Mouse (Mus musculus): ENCODE measurements around the gene Mup19. TPM values are rescaled to one million over a fixed set of nuclear protein-coding genes. Genes with fewer than 3 reads are reported as not detected.
"Not testable (repeated sequence)": the region's sequence is repeated elsewhere in the genome, so short reads cannot be mapped to it uniquely, and the experiment has no call there.

Mup19 gene
- not detected in 2 replicates for polyA plus RNA-seq (2015; fragmentation: Nextera tagmentation; extraction: Ambion mirVana)

GRCm38 (mm10) chr4:61782169-61782568 lies at the start of gene Mup19:
TSS of gene Mup19 (minus strand) at chr4:61782269.
- H3K4me3 ChIP-seq (replicated peaks); ATAC-seq (ENCODE audit: low FRiP score); H3K27ac ChIP-seq (replicated peaks); H3K9ac ChIP-seq (replicated peaks); H3K36me3 ChIP-seq; H3K9me3 ChIP-seq (replicated peaks); H3K4me2 ChIP-seq; H3K4me1 ChIP-seq; H3K27me3 ChIP-seq (replicated peaks): not testable (repeated sequence)
- 84% methylated on average over 1 of the region's 5 CpGs for WGBS

GRCm38 (mm10) chr4:61829211-61829610 lies 47.1 kb upstream of the Mup19 start:
- H3K36me3 ChIP-seq: no peaks in the 10 kb centered on the region
- H3K9me3 ChIP-seq (replicated peaks): 0 out of 2 replicates have a peak, but pooled peaks cover 6% of the 10 kb centered on the region
- 79% methylated on average over 4 of the region's 4 CpGs for WGBS
- no peak overlapping the region for H3K27ac ChIP-seq (replicated peaks)
- H3K4me2 ChIP-seq: no peak overlapping the region
- no peaks in the 10 kb centered on the region for H3K27me3 ChIP-seq (replicated peaks)
- no peak overlapping the region for H3K9ac ChIP-seq (replicated peaks)
- no peak overlapping the region for H3K4me3 ChIP-seq (replicated peaks)
- no peaks in the 10 kb centered on the region for H3K4me1 ChIP-seq
- ATAC-seq (ENCODE audit: low FRiP score): no peak

- Histone ChIP-seq H3K27me3 (replicated peaks) (no peaks in the 10 kb centered on the region), H3K4me1 (no peaks in the 10 kb centered on the region), H3K4me2 (no peak overlapping the region), H3K27ac (replicated peaks) (no peak overlapping the region), H3K9ac (replicated peaks) (no peak overlapping the region), H3K4me3 (replicated peaks) (no peak overlapping the region), H3K9me3 (replicated peaks) (no peaks in the 10 kb centered on the region), H3K36me3 (no peaks in the 10 kb centered on the region)
- peak; percentile 41; the same call in 1 of the 2 replicates for ATAC-seq (ENCODE audit: low FRiP score)
- WGBS: 92% methylated on average over 15 of the region's 15 CpGs
These were observed 41.1 kb upstream of the Mup19 start for GRCm38 (mm10) chr4:61823185-61823584.

GRCm38 (mm10) chr4:61822541-61822940 lies 40.5 kb upstream of the Mup19 start:
- H3K4me3 ChIP-seq (replicated peaks); H3K4me2 ChIP-seq; H3K9ac ChIP-seq (replicated peaks); H3K27me3 ChIP-seq (replicated peaks); H3K9me3 ChIP-seq (replicated peaks); ATAC-seq (ENCODE audit: low FRiP score); H3K36me3 ChIP-seq; H3K27ac ChIP-seq (replicated peaks); H3K4me1 ChIP-seq: not testable (repeated sequence)
- 80% methylated on average over 9 of the region's 9 CpGs for WGBS

GRCm38 (mm10) chr4:61815602-61816001 lies 33.5 kb upstream of the Mup19 start:
- H3K9ac ChIP-seq (replicated peaks): no peak overlapping the region
- WGBS: 84% methylated on average over 2 of the region's 2 CpGs
- no peak for ATAC-seq (ENCODE audit: low FRiP score)

GRCm38 (mm10) chr4:61813435-61813834 lies 31.4 kb upstream of the Mup19 start:
- Histone ChIP-seq H3K27ac (replicated peaks) (no peak overlapping the region), H3K9ac (replicated peaks) (no peak overlapping the region), H3K9me3 (replicated peaks) (no peaks in the 10 kb centered on the region), H3K27me3 (replicated peaks) (no peaks in the 10 kb centered on the region), H3K4me2 (no peak overlapping the region), H3K4me1 (no peaks in the 10 kb centered on the region), H3K36me3 (no peaks in the 10 kb centered on the region), H3K4me3 (replicated peaks) (no peak overlapping the region)
- no peak for ATAC-seq (ENCODE audit: low FRiP score)

More at GRCm38 (mm10) chr4:61815602-61816001, 33.5 kb upstream of the Mup19 start:
- no peak overlapping the region for H3K4me2 ChIP-seq
- no peak overlapping the region for H3K27ac ChIP-seq (replicated peaks)
- no peaks in the 10 kb centered on the region for H3K4me1 ChIP-seq
- H3K36me3 ChIP-seq: no peaks in the 10 kb centered on the region
- no peaks in the 10 kb centered on the region for H3K27me3 ChIP-seq (replicated peaks)
- H3K9me3 ChIP-seq (replicated peaks): no peaks in the 10 kb centered on the region
- H3K4me3 ChIP-seq (replicated peaks): no peak overlapping the region

- not testable (repeated sequence) for H3K27me3 ChIP-seq (replicated peaks); H3K36me3 ChIP-seq
These were observed 29.1 kb upstream of the Mup19 start for GRCm38 (mm10) chr4:61811193-61811592.

GRCm38 (mm10) chr4:61808926-61809325 lies 26.9 kb upstream of the Mup19 start:
- H3K4me1 ChIP-seq; H3K9ac ChIP-seq (replicated peaks); H3K4me3 ChIP-seq (replicated peaks); H3K27ac ChIP-seq (replicated peaks); H3K4me2 ChIP-seq; H3K27me3 ChIP-seq (replicated peaks); H3K9me3 ChIP-seq (replicated peaks); ATAC-seq (ENCODE audit: low FRiP score); H3K36me3 ChIP-seq: not testable (repeated sequence)
- WGBS: 89% methylated on average over 3 of the region's 3 CpGs

More at GRCm38 (mm10) chr4:61811193-61811592, 29.1 kb upstream of the Mup19 start:
- not testable (repeated sequence) for H3K9ac ChIP-seq (replicated peaks); H3K4me3 ChIP-seq (replicated peaks); H3K9me3 ChIP-seq (replicated peaks); H3K27ac ChIP-seq (replicated peaks); H3K4me2 ChIP-seq; H3K4me1 ChIP-seq; ATAC-seq (ENCODE audit: low FRiP score)
- 23% methylated on average over 2 of the region's 2 CpGs for WGBS

- not testable (repeated sequence) for H3K27ac ChIP-seq (replicated peaks); H3K9me3 ChIP-seq (replicated peaks); H3K4me3 ChIP-seq (replicated peaks); ATAC-seq (ENCODE audit: low FRiP score); H3K36me3 ChIP-seq; H3K4me1 ChIP-seq; H3K4me2 ChIP-seq; H3K27me3 ChIP-seq (replicated peaks); H3K9ac ChIP-seq (replicated peaks)
- 88% methylated on average over 1 of the region's 1 CpGs for WGBS
These were observed 7.6 kb upstream of the Mup19 start for GRCm38 (mm10) chr4:61789699-61790098.

- not testable (repeated sequence) for H3K36me3 ChIP-seq; H3K27me3 ChIP-seq (replicated peaks); H3K9ac ChIP-seq (replicated peaks); H3K4me3 ChIP-seq (replicated peaks); ATAC-seq (ENCODE audit: low FRiP score); H3K27ac ChIP-seq (replicated peaks); H3K9me3 ChIP-seq (replicated peaks); H3K4me2 ChIP-seq; H3K4me1 ChIP-seq
- WGBS: 90% methylated on average over 1 of the region's 1 CpGs
These were observed 2.2 kb upstream of the Mup19 start for GRCm38 (mm10) chr4:61784231-61784630.

Other genes starting within 250 kb of the Mup19 start
- not detected in 2 replicates for gene Mup17, start 186.4 kb downstream of the Mup19 start, polyA plus RNA-seq (2015; fragmentation: Nextera tagmentation; extraction: Ambion mirVana)
- gene Mup18, start 108.1 kb downstream of the Mup19 start, polyA plus RNA-seq (2015; fragmentation: Nextera tagmentation; extraction: Ambion mirVana): not detected in 2 replicates
- not detected in 2 replicates for gene Mup5, start 53.0 kb upstream of the Mup19 start, polyA plus RNA-seq (2015; fragmentation: Nextera tagmentation; extraction: Ambion mirVana)